Mouse (Mus musculus): ENCODE results near the gene Dthd1.

The Dthd1 gene

GRCm38 (mm10) chr5:62864348-62864747 lies 50.7 kb downstream of the Dthd1 start:
- DNase-seq (ENCODE audit: extremely low spot score) = no peak

GRCm38 (mm10) chr5:62867003-62867402 lies 53.4 kb downstream of the Dthd1 start:
- no peak for DNase-seq (ENCODE audit: extremely low spot score)

DNA sequence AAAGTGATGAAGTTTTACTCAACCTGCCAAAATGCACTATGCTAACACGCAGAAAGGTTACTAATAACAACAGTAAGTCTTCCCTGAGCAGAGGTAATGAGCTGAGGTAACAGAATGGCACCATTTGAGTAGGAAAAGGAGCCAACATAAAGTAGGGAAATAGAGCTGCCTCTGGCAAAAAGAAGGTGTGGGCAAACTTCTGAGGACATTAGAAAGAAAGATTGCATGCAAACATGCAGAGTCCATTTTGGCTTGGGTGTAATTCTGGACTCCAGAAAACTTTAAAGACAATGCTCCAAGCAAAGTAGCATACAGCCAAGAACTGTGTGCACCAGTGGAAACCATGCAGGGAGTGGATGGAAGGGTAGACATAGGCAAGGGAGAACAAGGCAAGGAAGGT lies 65.9 kb downstream of the Dthd1 start:
- DNase-seq (ENCODE audit: extremely low spot score) = no peak

GRCm38 (mm10) chr5:62895326-62895725 lies 81.7 kb downstream of the Dthd1 start:
- peak; percentile 28 for DNase-seq (ENCODE audit: extremely low spot score)

GRCm38 (mm10) chr5:62906954-62907353 lies 93.3 kb downstream of the Dthd1 start:
- no peak for DNase-seq (ENCODE audit: extremely low spot score)

DNA sequence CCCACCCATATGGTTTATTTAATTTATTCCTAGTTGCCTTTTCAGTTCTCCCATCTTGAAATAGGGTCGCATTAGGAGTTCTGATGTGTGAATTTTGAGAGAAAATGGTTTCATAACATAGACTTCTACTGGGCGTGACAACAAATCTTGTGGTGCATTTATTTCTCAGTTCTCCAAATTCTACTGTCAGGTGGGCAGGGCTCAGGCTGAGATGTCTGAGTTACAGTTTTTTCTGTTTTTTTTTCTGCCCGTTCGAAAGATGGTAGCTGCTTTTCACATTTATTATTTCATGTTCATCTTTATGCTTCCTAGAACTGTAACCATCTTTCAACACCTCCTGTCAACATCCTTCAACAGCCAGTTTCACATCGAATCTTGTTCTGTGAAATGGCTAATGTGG lies 95.5 kb downstream of the Dthd1 start:
- no peak for DNase-seq (ENCODE audit: extremely low spot score)

GRCm38 (mm10) chr5:62924616-62925015 lies 111.0 kb downstream of the Dthd1 start:
- DNase-seq (ENCODE audit: extremely low spot score) = peak; percentile 19

All from embryo, embryonic 9.5 days (tissue).